Mouse (Mus musculus): ENCODE results near the gene Kcnt2. TPM values are rescaled to one million over a fixed set of nuclear protein-coding genes. Genes with fewer than 3 reads are reported as not detected.

The Kcnt2 gene
- polyA plus RNA-seq, 1 experiment = 0.23 TPM

- H3K36me3 ChIP-seq (ENCODE audit: control insufficient read depth, insufficient read depth, low read length) = no peaks in the 10 kb centered on the region
- no peak for DNase-seq
- H3K4me1 ChIP-seq (ENCODE audit: control insufficient read depth, insufficient read depth, low read length) = no peaks in the 10 kb centered on the region
- 73% methylated on average over 5 of the region's 5 CpGs for WGBS
- H3K4me3 ChIP-seq (ENCODE audit: insufficient read depth, low read depth, low read length) = no peak overlapping the region
- no peaks in the 10 kb centered on the region for H3K27me3 ChIP-seq (replicated peaks; ENCODE audit: control insufficient read depth, insufficient read depth, low read length)
- TF ChIP-seq CTCF (conservative IDR thresholded peaks at IDR 0.05; ENCODE audit: insufficient read depth, insufficient read length, low read depth, low read length) = no peak
- no peak for TF ChIP-seq POLR2A (IDR thresholded peaks at IDR 0.05; ENCODE audit: low read depth, low read length)
- no peak overlapping the region for H3K27ac ChIP-seq (ENCODE audit: insufficient read depth, low read depth, low read length)
Observed at GRCm38 (mm10) chr1:140444394-140444793, 198.4 kb downstream of the Kcnt2 start.

GRCm38 (mm10) chr1:140451461-140451860 is 205.5 kb downstream of the Kcnt2 start:
- no peak for TF ChIP-seq CTCF (conservative IDR thresholded peaks at IDR 0.05; ENCODE audit: insufficient read depth, insufficient read length, low read depth, low read length)
- no peak for TF ChIP-seq POLR2A (IDR thresholded peaks at IDR 0.05; ENCODE audit: low read depth, low read length)
- Histone ChIP-seq H3K4me1 (ENCODE audit: control insufficient read depth, insufficient read depth, low read length) (no peaks in the 10 kb centered on the region), H3K4me3 (ENCODE audit: insufficient read depth, low read depth, low read length) (no peak overlapping the region), H3K27me3 (replicated peaks; ENCODE audit: control insufficient read depth, insufficient read depth, low read length) (no peaks in the 10 kb centered on the region), H3K36me3 (ENCODE audit: control insufficient read depth, insufficient read depth, low read length) (no peaks in the 10 kb centered on the region), H3K27ac (ENCODE audit: insufficient read depth, low read depth, low read length) (no peak overlapping the region)
- 71% methylated on average over 3 of the region's 3 CpGs for WGBS
- DNase-seq = peak; percentile 7

- Histone ChIP-seq H3K4me1 (ENCODE audit: control insufficient read depth, insufficient read depth, low read length) (no peaks in the 10 kb centered on the region), H3K27ac (ENCODE audit: insufficient read depth, low read depth, low read length) (no peak overlapping the region), H3K27me3 (replicated peaks; ENCODE audit: control insufficient read depth, insufficient read depth, low read length) (no peaks in the 10 kb centered on the region), H3K36me3 (ENCODE audit: control insufficient read depth, insufficient read depth, low read length) (no peaks in the 10 kb centered on the region), H3K4me3 (ENCODE audit: insufficient read depth, low read depth, low read length) (no peak overlapping the region)
- TF ChIP-seq POLR2A (IDR thresholded peaks at IDR 0.05; ENCODE audit: low read depth, low read length) = no peak
- no peak for TF ChIP-seq CTCF (conservative IDR thresholded peaks at IDR 0.05; ENCODE audit: insufficient read depth, insufficient read length, low read depth, low read length)
- peak; percentile 43 for DNase-seq
- WGBS = 73% methylated on average over 1 of the region's 1 CpGs
Observed at GRCm38 (mm10) chr1:140451924-140452323, 206.0 kb downstream of the Kcnt2 start.

GRCm38 (mm10) chr1:140455903-140456302 is 209.9 kb downstream of the Kcnt2 start:
- Histone ChIP-seq H3K27me3 (replicated peaks; ENCODE audit: control insufficient read depth, insufficient read depth, low read length) (no peaks in the 10 kb centered on the region), H3K36me3 (ENCODE audit: control insufficient read depth, insufficient read depth, low read length) (no peaks in the 10 kb centered on the region), H3K27ac (ENCODE audit: insufficient read depth, low read depth, low read length) (no peak overlapping the region), H3K4me3 (ENCODE audit: insufficient read depth, low read depth, low read length) (no peak overlapping the region), H3K4me1 (ENCODE audit: control insufficient read depth, insufficient read depth, low read length) (no peaks in the 10 kb centered on the region)
- no peak for DNase-seq
- WGBS = 23% methylated on average over 2 of the region's 2 CpGs
- TF ChIP-seq POLR2A (IDR thresholded peaks at IDR 0.05; ENCODE audit: low read depth, low read length) (no peak), CTCF (conservative IDR thresholded peaks at IDR 0.05; ENCODE audit: insufficient read depth, insufficient read length, low read depth, low read length) (no peak)

GRCm38 (mm10) chr1:140456873-140457272 is 210.9 kb downstream of the Kcnt2 start:
- no peak overlapping the region for H3K27ac ChIP-seq (ENCODE audit: insufficient read depth, low read depth, low read length)
- no peaks in the 10 kb centered on the region for H3K36me3 ChIP-seq (ENCODE audit: control insufficient read depth, insufficient read depth, low read length)
- TF ChIP-seq POLR2A (IDR thresholded peaks at IDR 0.05; ENCODE audit: low read depth, low read length) (no peak), CTCF (conservative IDR thresholded peaks at IDR 0.05; ENCODE audit: insufficient read depth, insufficient read length, low read depth, low read length) (no peak)
- DNase-seq = no peak
- H3K4me3 ChIP-seq (ENCODE audit: insufficient read depth, low read depth, low read length) = no peak overlapping the region
- no peaks in the 10 kb centered on the region for H3K27me3 ChIP-seq (replicated peaks; ENCODE audit: control insufficient read depth, insufficient read depth, low read length)
- 86% methylated on average over 2 of the region's 2 CpGs for WGBS
- H3K4me1 ChIP-seq (ENCODE audit: control insufficient read depth, insufficient read depth, low read length) = no peaks in the 10 kb centered on the region

GRCm38 (mm10) chr1:140468315-140468714 is 222.4 kb downstream of the Kcnt2 start:
- Histone ChIP-seq H3K36me3 (ENCODE audit: control insufficient read depth, insufficient read depth, low read length) (no peaks in the 10 kb centered on the region), H3K4me3 (ENCODE audit: insufficient read depth, low read depth, low read length) (no peak overlapping the region), H3K27ac (ENCODE audit: insufficient read depth, low read depth, low read length) (no peak overlapping the region), H3K27me3 (replicated peaks; ENCODE audit: control insufficient read depth, insufficient read depth, low read length) (no peaks in the 10 kb centered on the region), H3K4me1 (ENCODE audit: control insufficient read depth, insufficient read depth, low read length) (no peaks in the 10 kb centered on the region)
- DNase-seq = no peak
- 84% methylated on average over 4 of the region's 4 CpGs for WGBS
- no peak for TF ChIP-seq POLR2A (IDR thresholded peaks at IDR 0.05; ENCODE audit: low read depth, low read length)

GRCm38 (mm10) chr1:140469586-140469985 is 223.6 kb downstream of the Kcnt2 start:
- WGBS = 95% methylated on average over 1 of the region's 1 CpGs
- no peaks in the 10 kb centered on the region for H3K27me3 ChIP-seq (replicated peaks; ENCODE audit: control insufficient read depth, insufficient read depth, low read length)
- DNase-seq = no peak
- TF ChIP-seq CTCF (conservative IDR thresholded peaks at IDR 0.05; ENCODE audit: insufficient read depth, insufficient read length, low read depth, low read length) = no peak
- no peak for TF ChIP-seq POLR2A (IDR thresholded peaks at IDR 0.05; ENCODE audit: low read depth, low read length)
- H3K27ac ChIP-seq (ENCODE audit: insufficient read depth, low read depth, low read length) = no peak overlapping the region
- no peak overlapping the region for H3K4me3 ChIP-seq (ENCODE audit: insufficient read depth, low read depth, low read length)
- no peaks in the 10 kb centered on the region for H3K4me1 ChIP-seq (ENCODE audit: control insufficient read depth, insufficient read depth, low read length)
- H3K36me3 ChIP-seq (ENCODE audit: control insufficient read depth, insufficient read depth, low read length) = no peaks in the 10 kb centered on the region

GRCm38 (mm10) chr1:140476921-140477320 is 231.0 kb downstream of the Kcnt2 start:
- no peak for DNase-seq
- no peak for TF ChIP-seq CTCF (conservative IDR thresholded peaks at IDR 0.05; ENCODE audit: insufficient read depth, insufficient read length, low read depth, low read length)
- no peak for TF ChIP-seq POLR2A (IDR thresholded peaks at IDR 0.05; ENCODE audit: low read depth, low read length)
- no peaks in the 10 kb centered on the region for H3K27me3 ChIP-seq (replicated peaks; ENCODE audit: control insufficient read depth, insufficient read depth, low read length)
- H3K27ac ChIP-seq (ENCODE audit: insufficient read depth, low read depth, low read length) = no peak overlapping the region
- 56% methylated on average over 2 of the region's 2 CpGs for WGBS
- H3K36me3 ChIP-seq (ENCODE audit: control insufficient read depth, insufficient read depth, low read length) = no peaks in the 10 kb centered on the region
- H3K4me1 ChIP-seq (ENCODE audit: control insufficient read depth, insufficient read depth, low read length) = no peaks in the 10 kb centered on the region
- H3K4me3 ChIP-seq (ENCODE audit: insufficient read depth, low read depth, low read length) = no peak overlapping the region

All from kidney, adult 2 months (tissue).